Mouse (Mus musculus) layer of hippocampus, adult 2 months (tissue): ENCODE measurements at regions not wholly inside any gene's neighbourhood (a gene's known extent, or its start where the extent isn't known, plus 50 kb on each side); places are given as distances from the start of the nearest gene placed in this dataset.

Experiments
- DNase-seq, 2 experiments: peaks; one replicate each; pipeline ENCODE4 v3.0.0; 2022; ENCODE audit warnings: low spot score in 2 of 2
- H3K27ac ChIP-seq: fragments of 200-600 bp; 2 replicates; pipeline ENCODE4 v1.8.1; 2022
- H3K4me3 ChIP-seq: fragments of 200-600 bp; 2 replicates; pipeline ENCODE4 v1.8.1; 2022; ENCODE audit warnings: mild to moderate bottlenecking
- CTCF ChIP-seq: fragments of 200-600 bp; conservative IDR thresholded peaks from 2 replicates; pipeline ENCODE4 v1.8.1; 2022; ENCODE audit warnings: antibody characterized with exemption, mild to moderate bottlenecking, moderate library complexity

DNA sequence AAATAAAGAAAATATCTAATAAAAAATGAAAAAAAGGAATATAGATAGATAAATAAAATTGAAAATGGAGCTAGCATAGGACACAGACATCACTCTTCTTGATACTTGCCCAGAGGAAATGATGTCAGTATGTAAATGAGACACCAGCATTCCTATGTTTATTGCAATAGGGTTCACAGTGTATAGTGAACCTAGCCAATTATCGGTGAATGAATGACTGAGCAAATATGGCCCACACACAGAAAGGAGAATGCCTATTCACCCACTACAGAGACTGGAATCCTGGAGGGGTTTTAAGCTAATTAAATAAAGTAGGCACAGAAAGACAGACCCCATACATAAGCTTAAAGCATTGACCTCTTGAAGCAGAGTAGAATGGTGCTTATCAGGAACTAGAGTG lies 373.9 kb upstream of the 4933412E24Rik start:
- no peak for DNase-seq
- Histone ChIP-seq H3K27ac (no peak overlapping the region), H3K4me3 (no peak overlapping the region)
- no peak for TF ChIP-seq CTCF

DNA sequence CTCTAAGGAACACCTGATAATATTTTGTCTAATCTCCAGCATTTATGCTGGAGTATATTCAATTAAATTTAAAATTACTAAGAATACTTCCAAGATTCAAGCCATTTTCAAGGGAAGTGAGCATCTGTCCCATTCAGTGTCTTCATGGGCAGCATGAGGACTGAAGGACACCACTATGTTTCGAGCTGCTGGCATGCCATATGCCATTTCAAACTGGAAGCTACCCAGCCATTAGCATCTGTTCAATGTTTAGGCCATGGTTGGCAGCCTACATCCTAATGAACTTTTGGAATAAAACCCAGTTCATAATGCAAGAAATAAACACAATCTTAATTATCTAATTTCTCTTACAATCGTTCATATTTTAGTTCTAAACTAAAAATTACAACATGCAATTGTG lies 371.5 kb upstream of the 4933412E24Rik start:
- no peak overlapping the region for H3K4me3 ChIP-seq
- peak; percentile 36 to 44 for DNase-seq
- no peak for TF ChIP-seq CTCF
- H3K27ac ChIP-seq = no peak overlapping the region
